In the genomic region with DNA sequence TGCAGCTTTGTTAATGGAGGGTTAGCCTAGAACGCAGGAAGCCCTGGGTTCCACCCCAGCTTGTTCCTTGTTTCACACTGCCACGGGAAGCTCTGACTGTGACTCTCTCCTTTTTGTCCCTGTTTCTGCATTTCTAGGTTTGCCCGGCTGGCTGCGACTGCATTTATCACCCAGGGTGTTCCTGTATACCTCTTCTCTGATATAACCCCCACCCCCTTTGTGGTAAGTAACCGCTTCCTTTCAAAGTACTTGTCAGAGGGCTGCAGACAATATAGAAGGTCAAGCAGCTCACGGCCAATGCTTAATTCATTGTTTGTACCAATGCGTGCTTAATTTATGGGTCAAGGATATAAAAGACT, we compare ENCODE assay signal across 12 mouse cellular contexts. TPM values are rescaled to one million over a fixed set of nuclear protein-coding genes. Genes with fewer than 3 reads are reported as not detected.
DNase-seq lines count a peak whose midpoint lies in the region; ATAC-seq and TF ChIP-seq lines count a peak whose summit lies in the region.
"Had no signal": no experiment of that assay in that cellular context is flagged by ENCODE, and none has a peak within 500 bp of the region (broad histone marks: within the 10 kb centered on the region; RNA-seq: fewer than 3 reads in every experiment).

No protein-coding gene starts in this region.

- TF ChIP-seq CTCF in layer of hippocampus, adult 2 months (conservative IDR thresholded peaks at IDR 0.05), result no peak
- TF ChIP-seq CTCF in lung, adult 2 months (IDR thresholded peaks at IDR 0.05; ENCODE audit: insufficient read depth, low read length), result no peak

- H3K27ac ChIP-seq in midbrain, embryonic 10.5 days (replicated peaks), result no peak overlapping the region
- no peak overlapping the region for H3K27ac ChIP-seq in layer of hippocampus, adult 2 months
- H3K27ac ChIP-seq: heart, embryonic 13.5 days; hindbrain, embryonic 12.5 days; limb, embryonic 12.5 days had no signal

- no peak overlapping the region for H3K4me3 ChIP-seq in midbrain, embryonic 10.5 days
- H3K4me3 ChIP-seq in layer of hippocampus, adult 2 months, result no peak overlapping the region
- no peak overlapping the region for H3K4me3 ChIP-seq in lung, adult 2 months (replicated peaks; ENCODE audit: extremely low read depth, low read depth, low read length)
- H3K4me3 ChIP-seq: heart, embryonic 13.5 days; hindbrain, embryonic 12.5 days; limb, embryonic 12.5 days had no signal

- TF ChIP-seq POLR2A in lung, adult 2 months (IDR thresholded peaks at IDR 0.05; ENCODE audit: borderline replicate concordance, extremely low read depth, low read depth, low read length), result no peak

- peaks cover 47% of the 10 kb centered on the region for H3K36me3 ChIP-seq in midbrain, embryonic 10.5 days

- no peaks in the 10 kb centered on the region for H3K9me3 ChIP-seq in midbrain, embryonic 10.5 days (replicated peaks)
- H3K9me3 ChIP-seq: heart, embryonic 13.5 days; hindbrain, embryonic 12.5 days; limb, embryonic 12.5 days had no signal

- peak; percentile 35 to 47 for DNase-seq in spleen, postnatal 36 days (ENCODE audit: low spot score in 2 of 2)
- DNase-seq in spleen, adult 12 weeks (ENCODE audit: low spot score), result no peak
- peak; percentile 39 for DNase-seq in liver
- no peak for DNase-seq in midbrain, embryonic 10.5 days (ENCODE audit: low spot score)
- no peak for DNase-seq in layer of hippocampus, adult 2 months (ENCODE audit: low spot score in 2 of 2)
- no peak for DNase-seq in kidney, postnatal 36 days
- no peak for DNase-seq in lung, adult 2 months
- DNase-seq: kidney, adult 8-10 months had no signal

- ATAC-seq in monocyte, adult 5-6 weeks (replicated peaks; ENCODE audit: insufficient number of reproducible peaks, low FRiP score, low TSS enrichment, poor library complexity, severe bottlenecking), result peak; percentile 76

- WGBS in midbrain, embryonic 10.5 days, result 83% methylated on average over 7 of the region's 7 CpGs
- WGBS in lung, adult 2 months, result 55% methylated on average over 7 of the region's 7 CpGs

- peaks cover 5% of the 10 kb centered on the region; the same call in 1 of the 2 replicates for H3K4me1 ChIP-seq in midbrain, embryonic 10.5 days
- H3K4me1 ChIP-seq in lung, adult 2 months (ENCODE audit: control insufficient read depth, insufficient read depth, low read length), result no peaks in the 10 kb centered on the region
- H3K4me1 ChIP-seq: hindbrain, embryonic 12.5 days; limb, embryonic 12.5 days had no signal

- H3K27me3 ChIP-seq in midbrain, embryonic 10.5 days (ENCODE audit: low read depth, poor library complexity, severe bottlenecking), result no peaks in the 10 kb centered on the region
- H3K27me3 ChIP-seq: heart, embryonic 13.5 days; hindbrain, embryonic 12.5 days; limb, embryonic 12.5 days had no signal

RNA-seq across cellular contexts. Expression of a gene that starts 9.9 kb away (rescaled TPM):
- 22.4 to 37.8 TPM (median 28.8 TPM) in 3 replicates for total RNA-seq in monocyte, adult 5-6 weeks (2017)
- polyA plus RNA-seq in midbrain, embryonic 10.5 days (2016; fragmentation: Nextera tagmentation; extraction: Ambion mirVana), result 24.9 and 25.1 TPM in 2 replicates
- 10 to 100 TPM; 10.6 to 11.7 TPM for total RNA-seq in layer of hippocampus, adult 2 months (2021)
- polyA plus RNA-seq in lung, adult 2 months (2012; rRNA removed), result 9.4 and 11.5 TPM in 2 replicates

RNA-seq across cellular contexts. Expression of a gene that starts 53.4 kb away (rescaled TPM):
- 61.0 to 74.1 TPM (median 62.6 TPM) in 3 replicates for total RNA-seq in monocyte, adult 5-6 weeks (2017)
- polyA plus RNA-seq in midbrain, embryonic 10.5 days (2016; fragmentation: Nextera tagmentation; extraction: Ambion mirVana), result 22.2 and 22.4 TPM in 2 replicates
- total RNA-seq in layer of hippocampus, adult 2 months (2021), result 10 to 100 TPM; 26.6 to 33.2 TPM
- 12.1 and 18.5 TPM in 2 replicates for polyA plus RNA-seq in lung, adult 2 months (2012; rRNA removed)

Comparison
In these comparisons a context has a peak if more than half of its experiments do, and no peak if none do; other contexts are left out.
1. DNase-seq: peak in spleen, postnatal 36 days (2 of 2) and liver (single experiment); none in spleen, adult 12 weeks (single experiment), midbrain, embryonic 10.5 days (single experiment), layer of hippocampus, adult 2 months (0 of 2), kidney, postnatal 36 days (0 of 2) and lung, adult 2 months (single experiment).